Mouse (Mus musculus) C2C12 (cell line): ENCODE data around the gene Gm11099.

Experiments used
- CEBPB ChIP-seq: IDR thresholded peaks from one replicate; pipeline ENCODE4 v1.6.1; 2011; ENCODE audit warnings: low read depth, mild to moderate bottlenecking, control low read depth, moderate library complexity
- CTCF ChIP-seq: IDR thresholded peaks from one replicate; pipeline ENCODE4 v1.5.1; 2011; ENCODE audit not compliant: control insufficient read depth, insufficient read depth, insufficient read length
- MAX ChIP-seq: IDR thresholded peaks from one replicate; pipeline ENCODE4 v1.6.1; 2011; ENCODE audit warnings: mild to moderate bottlenecking, control low read depth
- MYOD1 ChIP-seq: IDR thresholded peaks from one replicate; pipeline ENCODE4 v1.6.1; 2011; ENCODE audit warnings: low read depth; ENCODE audit not compliant: control insufficient read depth, insufficient read length
- MYOG ChIP-seq: IDR thresholded peaks from one replicate; pipeline ENCODE4 v1.6.1; 2011; ENCODE audit not compliant: control insufficient read depth, insufficient read length; ENCODE audit errors: extremely low read depth
- USF1 ChIP-seq: IDR thresholded peaks from one replicate; pipeline ENCODE4 v1.6.1; 2011; ENCODE audit warnings: low read depth, mild to moderate bottlenecking, control low read depth, moderate library complexity

GRCm38 (mm10) chr2:58925551-58925950, 66.3 kb downstream of the Gm11099 start:
- TF ChIP-seq USF1 (no peak), CTCF (no peak), MYOD1 (no peak), MAX (no peak), CEBPB (no peak), MYOG (no peak)
